Mouse (Mus musculus) spleen, adult 18-20 months (tissue): ENCODE measurements around the gene Gm42906.

Source experiments
- DNase-seq, 2 experiments: peaks; one replicate each; pipeline ENCODE4 v3.0.0; 2022; ENCODE audit warnings: mixed read lengths in 2 of 2

Gene Gm42906

GRCm38 (mm10) chr5:151105054-151105971 lies 322.6 kb downstream of the Gm42906 start:
- no peak for DNase-seq

GRCm38 (mm10) chr5:151104354-151105053 lies 323.5 kb downstream of the Gm42906 start:
- DNase-seq = no peak

- DNase-seq = no peak
Measured at GRCm38 (mm10) chr5:151103284-151103683, 324.7 kb downstream of the Gm42906 start.

- no peak for DNase-seq
Measured at GRCm38 (mm10) chr5:151102262-151102661, 325.7 kb downstream of the Gm42906 start.

- no peak for DNase-seq
Measured at GRCm38 (mm10) chr5:151096012-151096411, 332.0 kb downstream of the Gm42906 start.

GRCm38 (mm10) chr5:151092886-151093665 lies 334.9 kb downstream of the Gm42906 start:
- no peak for DNase-seq

- DNase-seq = no peak
Measured at GRCm38 (mm10) chr5:151090996-151091395, 337.0 kb downstream of the Gm42906 start.

- DNase-seq = no peak
Measured at GRCm38 (mm10) chr5:151089201-151089600, 338.8 kb downstream of the Gm42906 start.

- no peak for DNase-seq
Measured at GRCm38 (mm10) chr5:151086425-151087202, 341.3 kb downstream of the Gm42906 start.

GRCm38 (mm10) chr5:151085749-151086148 lies 342.2 kb downstream of the Gm42906 start:
- DNase-seq = no peak

GRCm38 (mm10) chr5:151080276-151080675 lies 347.7 kb downstream of the Gm42906 start:
- DNase-seq = no peak

- no peak for DNase-seq
Measured at GRCm38 (mm10) chr5:151077953-151078352, 350.0 kb downstream of the Gm42906 start.

- no peak for DNase-seq
Measured at GRCm38 (mm10) chr5:151076917-151077316, 351.0 kb downstream of the Gm42906 start.

GRCm38 (mm10) chr5:151074282-151074681 lies 353.7 kb downstream of the Gm42906 start:
- DNase-seq = no peak

- no peak for DNase-seq
Measured at GRCm38 (mm10) chr5:151071430-151071829, 356.5 kb downstream of the Gm42906 start.

GRCm38 (mm10) chr5:151070896-151071295 lies 357.1 kb downstream of the Gm42906 start:
- DNase-seq = no peak

- no peak for DNase-seq
Measured at GRCm38 (mm10) chr5:151069569-151069968, 358.4 kb downstream of the Gm42906 start.

- no peak for DNase-seq
Measured at GRCm38 (mm10) chr5:151066016-151066415, 361.9 kb downstream of the Gm42906 start.

GRCm38 (mm10) chr5:151065228-151065627 lies 362.7 kb downstream of the Gm42906 start:
- no peak for DNase-seq

- DNase-seq = no peak
Measured at GRCm38 (mm10) chr5:151061942-151062341, 366.0 kb downstream of the Gm42906 start.

- no peak for DNase-seq
Measured at GRCm38 (mm10) chr5:151060476-151060875, 367.5 kb downstream of the Gm42906 start.

GRCm38 (mm10) chr5:151059772-151060171 lies 368.2 kb downstream of the Gm42906 start:
- DNase-seq = no peak
